In the genomic region with DNA sequence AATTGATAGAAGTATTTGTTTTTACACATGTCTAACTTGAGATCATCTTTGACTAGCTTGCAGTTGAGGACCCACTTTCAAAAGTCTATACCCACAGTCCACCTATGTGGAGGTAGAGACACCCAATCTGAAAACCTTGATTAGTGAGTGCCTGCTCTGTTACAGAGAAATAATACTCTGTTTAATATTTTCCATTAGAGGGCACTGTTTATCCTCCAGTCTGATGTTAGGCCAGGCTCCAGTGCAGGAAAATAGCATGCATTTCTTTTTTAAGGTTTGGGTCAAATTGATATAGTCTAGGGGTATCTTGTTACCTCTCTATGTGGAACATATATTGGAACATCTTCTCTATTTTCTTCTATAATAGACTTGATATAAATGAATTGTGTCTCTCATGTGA, we compare ENCODE assay signal across 28 mouse cellular contexts. TPM values are rescaled to one million over a fixed set of nuclear protein-coding genes. Genes with fewer than 3 reads are reported as not detected.
DNase-seq lines count a peak whose midpoint lies in the region; ATAC-seq and TF ChIP-seq lines count a peak whose summit lies in the region.
"Had no signal": no experiment of that assay in that cellular context is flagged by ENCODE, and none has a peak within 500 bp of the region (broad histone marks: within the 10 kb centered on the region; RNA-seq: fewer than 3 reads in every experiment).

No protein-coding gene starts in this region.

- H3K4me2 ChIP-seq in CH12.LX (ENCODE audit: insufficient read depth, low read depth, poor library complexity, severe bottlenecking), result no peak overlapping the region
- no peak overlapping the region for H3K4me2 ChIP-seq in stomach, postnatal 0 days (replicated peaks; ENCODE audit: low read depth)
- H3K4me2 ChIP-seq: embryonic facial prominence, embryonic 13.5 days; hindbrain, embryonic 15.5 days; liver, embryonic 13.5 days; neural tube, embryonic 12.5 days had no signal

- TF ChIP-seq RAD21 in CH12.LX (IDR thresholded peaks at IDR 0.05; ENCODE audit: low read depth, low read length), result peak; percentile 24

- intact Hi-C loops in heart, adult 2 months (cut with DNase I), result no loop called here

- no peak for TF ChIP-seq EP300 in heart, adult 2 months (IDR thresholded peaks at IDR 0.05; ENCODE audit: insufficient read depth, low read depth, low read length)
- no peak for TF ChIP-seq EP300 in CH12.LX (IDR thresholded peaks at IDR 0.05; ENCODE audit: low read length)
- no peak for TF ChIP-seq EP300 in stomach, postnatal 0 days (optimal IDR thresholded peaks at IDR 0.05)

- no peak for TF ChIP-seq POLR2A in heart, adult 2 months (IDR thresholded peaks at IDR 0.05; ENCODE audit: insufficient read depth, low read depth, low read length)
- TF ChIP-seq POLR2A in CH12.LX (IDR thresholded peaks at IDR 0.05; ENCODE audit: low read depth, low read length), result no peak

- no peak overlapping the region for H3K4me3 ChIP-seq in heart, adult 2 months
- H3K4me3 ChIP-seq in layer of hippocampus, adult 2 months, result no peak overlapping the region
- H3K4me3 ChIP-seq in CH12.LX (replicated peaks in 1 of 3; ENCODE audit: low read depth in 2 of 3, low read length in 2 of 3, poor library complexity in 1 of 3), result no peak overlapping the region
- no peak overlapping the region for H3K4me3 ChIP-seq in stomach, postnatal 0 days (ENCODE audit: low read depth, low read length)
- H3K4me3 ChIP-seq: embryonic facial prominence, embryonic 13.5 days; hindbrain, embryonic 15.5 days; liver, embryonic 13.5 days; megakaryocyte, embryonic 14.5 days; neural tube, embryonic 12.5 days had no signal

- H3K9me3 ChIP-seq in CH12.LX (replicated peaks; ENCODE audit: low read length), result no peaks in the 10 kb centered on the region
- no peaks in the 10 kb centered on the region for H3K9me3 ChIP-seq in stomach, postnatal 0 days (ENCODE audit: control insufficient read depth, low read length)
- H3K9me3 ChIP-seq: embryonic facial prominence, embryonic 13.5 days; hindbrain, embryonic 15.5 days; liver, embryonic 13.5 days; megakaryocyte, embryonic 14.5 days; neural tube, embryonic 12.5 days had no signal

- H3K79me2 ChIP-seq in heart, adult 2 months (replicated peaks; ENCODE audit: control insufficient read depth, insufficient read depth, low read length), result no peaks in the 10 kb centered on the region
- no peaks in the 10 kb centered on the region for H3K79me2 ChIP-seq in CH12.LX (replicated peaks; ENCODE audit: control insufficient read depth, extremely low read depth, insufficient read depth, poor library complexity, severe bottlenecking)

- no peaks in the 10 kb centered on the region for H3K36me3 ChIP-seq in heart, adult 2 months (ENCODE audit: control insufficient read depth, insufficient read depth, low read length)
- no peaks in the 10 kb centered on the region for H3K36me3 ChIP-seq in CH12.LX (replicated peaks in 1 of 2; ENCODE audit: control insufficient read depth in 1 of 2, insufficient read depth in 1 of 2, low read length in 1 of 2)
- H3K36me3 ChIP-seq in stomach, postnatal 0 days (ENCODE audit: control insufficient read depth, insufficient read depth, low read length), result no peaks in the 10 kb centered on the region
- H3K36me3 ChIP-seq: embryonic facial prominence, embryonic 13.5 days; hindbrain, embryonic 15.5 days; liver, embryonic 13.5 days; neural tube, embryonic 12.5 days had no signal

- dilution Hi-C loops in CH12.LX (cut with MboI; ENCODE audit: extremely low pct_ligation_motif_present, extremely low pct_unique_long_range_greater_than_20kb, low sequenced_read_pairs), result no loop called here

- ATAC-seq in stomach, postnatal 0 days (ENCODE audit: low FRiP score, low TSS enrichment), result no peak
- ATAC-seq: forebrain, embryonic 14.5 days; intestine, embryonic 16.5 days had no signal

- no peaks in the 10 kb centered on the region for H3K4me1 ChIP-seq in heart, adult 2 months (ENCODE audit: control insufficient read depth, insufficient read depth, low read length)
- no peaks in the 10 kb centered on the region for H3K4me1 ChIP-seq in CH12.LX (ENCODE audit: control insufficient read depth in 1 of 2, insufficient read depth in 2 of 2)
- no peaks in the 10 kb centered on the region for H3K4me1 ChIP-seq in stomach, postnatal 0 days (replicated peaks; ENCODE audit: control insufficient read depth, insufficient read depth)
- H3K4me1 ChIP-seq: hindbrain, embryonic 15.5 days; liver, embryonic 13.5 days; megakaryocyte, embryonic 14.5 days; neural tube, embryonic 12.5 days had no signal

- no peak overlapping the region for H3K9ac ChIP-seq in heart, adult 2 months (ENCODE audit: low read depth, low read length)
- H3K9ac ChIP-seq in CH12.LX (ENCODE audit: insufficient read depth, low read depth), result no peak overlapping the region
- H3K9ac ChIP-seq in stomach, postnatal 0 days (ENCODE audit: low read length), result no peak overlapping the region
- H3K9ac ChIP-seq: embryonic facial prominence, embryonic 13.5 days; hindbrain, embryonic 15.5 days; liver, embryonic 13.5 days; neural tube, embryonic 12.5 days had no signal

- no peak for DNase-seq in heart, adult 2 months
- DNase-seq in heart, adult 8-10 months (ENCODE audit: low spot score), result no peak
- no peak for DNase-seq in layer of hippocampus, adult 2 months (ENCODE audit: low spot score in 2 of 2)
- DNase-seq in layer of hippocampus, postnatal 14 days (ENCODE audit: low spot score in 2 of 2), result no peak
- no peak for DNase-seq in CH12.LX (ENCODE audit: extremely low read depth)
- no peak for DNase-seq in stomach, postnatal 0 days (ENCODE audit: low spot score)
- DNase-seq in adrenal gland, postnatal 10 days, result no peak
- DNase-seq: adrenal gland, postnatal 36 days; cerebellum, adult 11-12 months; cerebellum, postnatal 14 days; gastrocnemius, postnatal 36 days; heart, postnatal 4 days; kidney, postnatal 25 days; liver, embryonic 13.5 days; lung, adult 2 months; midbrain, embryonic 14.5 days; right cerebral cortex, postnatal 25 days; spleen, adult 18-20 months had no signal

- H3K27ac ChIP-seq in heart, adult 2 months, result no peak overlapping the region
- H3K27ac ChIP-seq in layer of hippocampus, adult 2 months, result no peak overlapping the region
- H3K27ac ChIP-seq in CH12.LX (ENCODE audit: insufficient read depth, low read depth), result no peak overlapping the region
- H3K27ac ChIP-seq in stomach, postnatal 0 days (replicated peaks), result no peak overlapping the region
- H3K27ac ChIP-seq: embryonic facial prominence, embryonic 13.5 days; hindbrain, embryonic 15.5 days; liver, embryonic 13.5 days; neural tube, embryonic 12.5 days had no signal

- peak; percentile 22; the same call in 1 of the 2 replicates for TF ChIP-seq CTCF in heart, adult 2 months (IDR thresholded peaks at IDR 0.05)
- peak; percentile 71 for TF ChIP-seq CTCF in layer of hippocampus, adult 2 months (conservative IDR thresholded peaks at IDR 0.05)
- peak in 1 of 2 experiments; percentile 11; a peak in 1 of 4 replicates for TF ChIP-seq CTCF in CH12.LX (conservative IDR thresholded peaks at IDR 0.05 in 1 of 2, IDR thresholded peaks at IDR 0.05 in 1 of 2; ENCODE audit: low read depth in 2 of 2, low read length in 2 of 2)
- TF ChIP-seq CTCF in stomach, postnatal 0 days (IDR thresholded peaks at IDR 0.05; ENCODE audit: low read depth), result peak; percentile 60

- in situ Hi-C loops in CH12.LX (cut with MboI; ENCODE audit: low pct_ligation_motif_present, low pct_unique_long_range_greater_than_20kb, low sequenced_read_pairs), result no loop called here

- no peaks in the 10 kb centered on the region for H3K27me3 ChIP-seq in heart, adult 2 months (ENCODE audit: control insufficient read depth, insufficient read depth, low read length)
- peaks cover 2% of the 10 kb centered on the region for H3K27me3 ChIP-seq in CH12.LX (replicated peaks)
- H3K27me3 ChIP-seq in stomach, postnatal 0 days (ENCODE audit: control insufficient read depth, insufficient read depth, low read length), result no peaks in the 10 kb centered on the region
- H3K27me3 ChIP-seq: embryonic facial prominence, embryonic 13.5 days; hindbrain, embryonic 15.5 days; liver, embryonic 13.5 days; megakaryocyte, embryonic 14.5 days; neural tube, embryonic 12.5 days had no signal

TF ChIP-seq in CH12.LX, 34 proteins besides CTCF, POLR2A, EP300 and RAD21 (continues in another document):
- no peak for TF ChIP-seq NELFE (IDR thresholded peaks at IDR 0.05; ENCODE audit: low read depth, low read length)
- TF ChIP-seq E2F4 (IDR thresholded peaks at IDR 0.05; ENCODE audit: insufficient replicate concordance, low read depth, low read length), result no peak
- no peak for TF ChIP-seq MYC (IDR thresholded peaks at IDR 0.05; ENCODE audit: low read depth, low read length)
- no peak for TF ChIP-seq MAX (IDR thresholded peaks at IDR 0.05; ENCODE audit: low read length)
- TF ChIP-seq ETS1 (conservative IDR thresholded peaks at IDR 0.05; ENCODE audit: low read depth, low read length), result no peak
- TF ChIP-seq MAFK (IDR thresholded peaks at IDR 0.05; ENCODE audit: insufficient replicate concordance, low read length), result no peak
- no peak for TF ChIP-seq TCF12 (IDR thresholded peaks at IDR 0.05; ENCODE audit: low read depth, low read length)
- no peak for TF ChIP-seq IRF4 (IDR thresholded peaks at IDR 0.05; ENCODE audit: low read depth, low read length)
- no peak for TF ChIP-seq ZC3H11A (IDR thresholded peaks at IDR 0.05; ENCODE audit: low read depth, low read length)
- TF ChIP-seq ELF1 (IDR thresholded peaks at IDR 0.05; ENCODE audit: low read depth, low read length), result no peak
- no peak for TF ChIP-seq POLR2AphosphoS2 (IDR thresholded peaks at IDR 0.05; ENCODE audit: low read depth, low read length)
- no peak for TF ChIP-seq BHLHE40 (IDR thresholded peaks at IDR 0.05; ENCODE audit: low read depth, low read length)
- TF ChIP-seq PAX5 (IDR thresholded peaks at IDR 0.05; ENCODE audit: low read length), result no peak

RNA-seq across cellular contexts. Expression of a gene that starts 14.5 kb away (rescaled TPM):
- total RNA-seq in heart, adult 2 months (2021), result not detected
- not detected in 2 replicates for polyA plus RNA-seq in heart, adult 2 months (2012; rRNA removed)
- total RNA-seq in heart, adult 8-10 months (2022), result not detected
- 1 to 10 TPM; 1.6 to 2.2 TPM for total RNA-seq in layer of hippocampus, adult 2 months (2021)
- 1 to 10 TPM in 1 of 2 experiments, under 1 TPM in 1; 0.90 to 1.1 TPM for total RNA-seq in layer of hippocampus, postnatal 14 days (2021)
- total RNA-seq in CH12.LX (2012; rRNA removed) (not detected in 2 replicates), CH12.LX (2014; rRNA removed) (not detected in 2 replicates)
- polyA plus RNA-seq in CH12.LX (2012; ENCODE audit: insufficient read length, low read depth), result not detected in 2 replicates
- not detected in 2 replicates for polyA plus RNA-seq in stomach, postnatal 0 days (2015; fragmentation: Nextera tagmentation; extraction: Ambion mirVana)
- total RNA-seq in adrenal gland, postnatal 10 days (2021), result not detected
- total RNA-seq: adrenal gland, postnatal 36 days; gastrocnemius, postnatal 36 days; heart, postnatal 4 days had no signal
- polyA plus RNA-seq: embryonic facial prominence, embryonic 13.5 days; forebrain, embryonic 14.5 days; heart, embryonic 16.5 days; liver, embryonic 13.5 days; lung, adult 2 months; midbrain, embryonic 14.5 days; neural tube, embryonic 12.5 days; testis, adult 2 months; urinary bladder, adult 2 months had no signal

RNA-seq across cellular contexts. Expression of a gene that starts 49.1 kb away (rescaled TPM):
- total RNA-seq in heart, adult 2 months (2021), result not detected
- polyA plus RNA-seq in heart, adult 2 months (2012; rRNA removed), result not detected in 2 replicates
- not detected for total RNA-seq in heart, adult 8-10 months (2022)
- total RNA-seq in layer of hippocampus, adult 2 months (2021), result 1 to 10 TPM; 3.0 to 3.9 TPM
- 1 to 10 TPM; 1.1 to 1.8 TPM for total RNA-seq in layer of hippocampus, postnatal 14 days (2021)
- total RNA-seq in CH12.LX (2012; rRNA removed), result not detected in 2 replicates
- not detected in 2 replicates for total RNA-seq in CH12.LX (2014; rRNA removed)
- polyA plus RNA-seq in CH12.LX (2012; ENCODE audit: insufficient read length, low read depth), result not detected in 2 replicates
- polyA plus RNA-seq in stomach, postnatal 0 days (2015; fragmentation: Nextera tagmentation; extraction: Ambion mirVana), result not detected in 2 replicates
- total RNA-seq in adrenal gland, postnatal 10 days (2021), result under 1 TPM; 0.36 to 0.73 TPM
- total RNA-seq: gastrocnemius, postnatal 36 days; heart, postnatal 4 days had no signal
- polyA plus RNA-seq: embryonic facial prominence, embryonic 13.5 days; forebrain, embryonic 14.5 days; heart, embryonic 16.5 days; hindbrain, embryonic 15.5 days; intestine, embryonic 16.5 days; limb, embryonic 14.5 days; liver, embryonic 13.5 days; lung, adult 2 months; midbrain, embryonic 14.5 days; neural tube, embryonic 12.5 days; testis, adult 2 months; urinary bladder, adult 2 months had no signal
